Mouse (Mus musculus) liver, postnatal 0 days (tissue): ENCODE data around the gene Wdr59. TPM values are rescaled to one million over a fixed set of nuclear protein-coding genes. Genes with fewer than 3 reads are reported as not detected.

Experiments used
- ATAC-seq: fragments of 200-750 bp; cut with Nextera tagmentation; 2 replicates; pipeline ENCODE4 v1.8.0; 2017; ENCODE audit warnings: mild to moderate bottlenecking, moderate library complexity
- DNase-seq: peaks from one replicate; pipeline ENCODE4 v3.0.0-alpha.2; 2016
- H3K27ac ChIP-seq: fragments of 300-500 bp; sonication (generic); 2 replicates; pipeline ENCODE4 v1.5.1; 2014; ENCODE audit warnings: antibody characterized with exemption, moderate library complexity, mild to moderate bottlenecking, low read depth
- H3K27me3 ChIP-seq: fragments of 300-500 bp; sonication (generic); 2 replicates; pipeline ENCODE4 v1.6.1; 2014; ENCODE audit warnings: low read length, control low read depth, mixed read lengths; ENCODE audit not compliant: insufficient read depth
- H3K36me3 ChIP-seq: fragments of 300-500 bp; sonication (generic); replicated peaks from 2 replicates; pipeline ENCODE4 v1.6.1; 2014; ENCODE audit warnings: mild to moderate bottlenecking, control low read depth, low read length, moderate library complexity, mixed read lengths; ENCODE audit not compliant: insufficient read depth
- H3K4me1 ChIP-seq: fragments of 300-500 bp; sonication (generic); 2 replicates; pipeline ENCODE4 v1.6.1; 2014; ENCODE audit warnings: antibody characterized with exemption, mild to moderate bottlenecking, control low read depth; ENCODE audit not compliant: insufficient read depth
- H3K4me2 ChIP-seq: fragments of 300-500 bp; sonication (generic); 2 replicates; pipeline ENCODE4 v1.6.1; 2014; ENCODE audit warnings: low read depth, mild to moderate bottlenecking, low read length, moderate library complexity, mixed read lengths
- H3K4me3 ChIP-seq: fragments of 300-500 bp; sonication (generic); 2 replicates; pipeline ENCODE4 v1.5.1; 2014; ENCODE audit warnings: low read depth, low read length
- H3K9ac ChIP-seq: fragments of 300-500 bp; sonication (generic); replicated peaks from 2 replicates; pipeline ENCODE4 v1.6.1; 2014; ENCODE audit warnings: mild to moderate bottlenecking, moderate library complexity
- H3K9me3 ChIP-seq: fragments of 300-500 bp; sonication (generic); 2 replicates; pipeline ENCODE4 v1.6.1; 2016; ENCODE audit warnings: mild to moderate bottlenecking, control low read depth, low read length, mixed read lengths
- CTCF ChIP-seq: sonication (generic); IDR thresholded peaks from 2 replicates; pipeline ENCODE4 v1.5.1; 2016; ENCODE audit warnings: antibody characterized with exemption, low read depth
- EP300 ChIP-seq: IDR thresholded peaks from 2 replicates; pipeline ENCODE4 v1.6.1; 2016; ENCODE audit warnings: antibody characterized with exemption, low read depth, mild to moderate bottlenecking
- WGBS: fragments of 180-500 bp; shearing (Covaris S2); extraction: QIAGEN DNeasy Blood & Tissue Kit; methylation state at CpG from one replicate; pipeline ENCODE4 v1.1.7; 2014; ENCODE audit not compliant: insufficient replicate concordance; 5-methylcytosine and 5-hydroxymethylcytosine counted together
- polyA plus RNA-seq: library from polyadenylated mRNA; unstranded; fragments of >200 nt; fragmentation: Nextera tagmentation; extraction: Ambion mirVana; gene quantifications from 2 replicates; pipeline ENCODE4 v1.2.1, GENCODE M21; 2015

Wdr59 gene
- polyA plus RNA-seq, 1 experiment from 2014 or later, result 0.92 TPM

DNA sequence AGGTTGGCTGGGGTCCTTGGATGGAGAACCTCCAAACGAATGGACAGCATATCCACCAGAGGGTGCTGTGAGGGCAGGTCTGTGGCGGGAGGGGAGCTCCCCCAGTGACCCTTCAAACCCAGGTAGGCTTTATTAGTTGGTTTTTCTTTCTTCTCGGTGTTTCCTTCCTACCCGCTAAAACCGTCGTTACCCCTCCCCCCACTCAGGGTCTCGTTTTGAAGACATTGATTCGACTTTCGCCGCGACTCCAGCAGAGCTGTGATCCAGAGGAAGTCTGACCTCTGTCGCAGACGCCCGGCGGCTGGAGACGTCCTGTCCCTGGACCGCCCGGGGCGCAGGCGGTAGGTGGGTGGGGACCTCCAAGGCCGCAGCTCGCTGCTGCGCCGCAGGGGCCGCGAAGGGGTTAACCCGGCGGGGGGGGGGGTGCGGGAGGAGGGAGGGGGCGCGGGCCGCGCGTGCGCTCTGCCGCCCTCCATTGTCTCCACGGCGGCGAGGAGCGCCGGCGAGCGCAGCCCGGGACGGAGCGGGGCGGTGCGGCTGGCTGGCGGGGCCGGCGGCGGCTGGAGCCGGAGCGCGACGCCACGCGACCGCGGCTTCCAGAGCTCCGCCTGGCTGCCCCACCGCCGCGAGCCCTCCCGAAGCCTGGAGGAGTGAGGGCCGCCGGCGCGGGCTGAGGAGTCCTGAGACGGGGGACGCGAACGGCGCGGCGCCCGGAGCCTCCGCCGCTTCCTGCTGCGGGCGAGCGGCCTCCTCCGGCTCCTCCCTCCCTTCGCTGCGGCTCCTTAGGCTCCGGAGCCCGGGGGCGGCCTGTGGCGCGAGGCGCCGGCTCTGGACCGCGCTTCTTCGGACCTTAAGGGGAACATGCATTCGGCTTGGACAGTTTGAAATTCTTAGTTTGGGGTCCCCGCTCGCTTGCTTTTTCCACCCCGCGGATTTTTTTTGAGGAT lies 14.4 kb upstream of the Wdr59 start, which contains the start of gene Znrf1:
Gene Znrf1 (plus strand): TSS at position 67 of the 947 bp plus-strand sequence.
- Histone ChIP-seq H3K36me3 (no peaks in the 10 kb centered on the region), H3K4me1 (peaks cover 23% of the 10 kb centered on the region; the same call in 1 of the 2 replicates), H3K4me3 (peak within 1 kb of the TSS; percentile 76), H3K27ac (peak within 1 kb of the TSS; percentile 81), H3K4me2 (peak within 1 kb of the TSS; percentile 96), H3K9me3 (no peaks in the 10 kb centered on the region), H3K9ac (peak within 1 kb of the TSS; percentile 85), H3K27me3 (no peaks in the 10 kb centered on the region)
- peak; percentile 84 for DNase-seq
- peak; percentile 88 for ATAC-seq
- 6% methylated on average over 65 of the region's 100 CpGs for WGBS
- TF ChIP-seq EP300 (no peak), CTCF (peak; percentile 69)

DNA sequence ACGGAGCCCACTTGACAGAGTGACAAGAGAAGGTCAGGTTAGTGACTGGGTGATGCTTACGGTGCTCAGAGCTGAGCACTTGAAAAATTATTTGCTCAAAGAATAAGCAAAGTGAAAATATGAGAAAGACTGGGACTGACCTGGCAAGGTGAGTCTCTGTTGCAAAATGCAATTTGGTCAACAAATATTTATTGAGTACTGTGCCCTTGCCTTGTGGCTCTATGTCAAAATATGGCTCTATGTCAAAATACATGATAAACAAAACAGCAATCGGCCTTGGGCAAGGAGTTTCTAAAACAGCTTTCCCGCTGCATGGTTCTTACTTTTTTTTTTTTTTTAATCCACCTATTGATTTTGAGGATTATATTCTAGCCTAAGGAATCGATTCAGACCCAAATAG lies 13.6 kb upstream of the Wdr59 start:
- peaks cover 17% of the 10 kb centered on the region; the same call in 1 of the 2 replicates for H3K4me1 ChIP-seq
- no peaks in the 10 kb centered on the region for H3K9me3 ChIP-seq
- WGBS, result 44% methylated on average over 5 of the region's 5 CpGs
- DNase-seq (no peak), ATAC-seq (no peak)
- H3K27me3 ChIP-seq, result no peaks in the 10 kb centered on the region
- H3K36me3 ChIP-seq, result no peaks in the 10 kb centered on the region
- H3K4me3 ChIP-seq, result peak overlapping the region; percentile 76
- TF ChIP-seq EP300 (no peak), CTCF (no peak)
- no peak overlapping the region for H3K27ac ChIP-seq
- no peak overlapping the region for H3K9ac ChIP-seq
- peak overlapping the region; percentile 96; the same call in 1 of the 2 replicates for H3K4me2 ChIP-seq

DNA sequence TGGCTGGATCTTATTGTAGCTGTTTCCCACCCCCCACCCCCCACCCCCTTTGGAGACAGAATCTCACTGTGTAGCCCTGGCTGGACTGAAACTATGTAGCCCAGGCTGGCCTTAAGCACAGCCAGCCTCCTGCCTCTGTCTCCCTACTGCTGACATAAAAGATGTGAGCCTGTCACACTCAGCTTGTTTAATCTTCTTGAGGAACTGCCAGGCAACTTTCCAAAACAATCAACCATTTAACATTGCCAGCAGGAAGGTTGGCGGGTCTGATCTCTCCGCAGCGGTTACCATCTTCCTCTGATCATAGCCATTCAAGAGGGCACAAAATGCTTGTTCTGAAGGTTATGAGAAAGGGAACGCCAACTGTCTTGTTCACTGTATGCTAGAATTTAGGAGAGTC lies 11.6 kb upstream of the Wdr59 start:
- DNase-seq (no peak), ATAC-seq (no peak)
- no peak overlapping the region for H3K4me3 ChIP-seq
- no peaks in the 10 kb centered on the region for H3K9me3 ChIP-seq
- no peak overlapping the region for H3K27ac ChIP-seq
- WGBS, result 73% methylated on average over 4 of the region's 4 CpGs
- TF ChIP-seq CTCF, result no peak
- no peaks in the 10 kb centered on the region for H3K27me3 ChIP-seq
- H3K4me2 ChIP-seq, result no peak overlapping the region
- H3K9ac ChIP-seq, result no peak overlapping the region
- no peaks in the 10 kb centered on the region for H3K36me3 ChIP-seq
- peaks cover 6% of the 10 kb centered on the region; the same call in 1 of the 2 replicates for H3K4me1 ChIP-seq

DNA sequence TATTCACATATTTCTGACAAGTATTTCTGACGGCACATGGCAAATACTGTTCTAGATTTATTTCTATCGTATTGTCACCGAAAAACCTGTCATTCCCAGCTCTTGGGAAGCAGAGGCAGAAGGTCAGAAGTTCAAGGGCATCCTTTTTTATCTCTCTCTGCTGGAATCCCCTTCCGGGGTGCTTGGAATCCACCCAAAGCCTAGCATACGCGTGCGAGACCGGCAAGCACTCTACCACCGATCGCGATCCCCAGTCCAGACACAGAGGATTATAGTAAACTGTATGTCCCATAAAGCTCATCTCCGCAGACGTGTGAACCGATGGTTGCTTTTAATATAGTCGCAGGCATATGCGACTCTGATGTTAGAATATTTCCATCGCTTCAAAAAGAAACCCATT lies 9.7 kb upstream of the Wdr59 start:
- Histone ChIP-seq H3K9ac (no peak overlapping the region), H3K27me3 (no peaks in the 10 kb centered on the region), H3K9me3 (no peaks in the 10 kb centered on the region), H3K4me2 (no peak overlapping the region), H3K4me3 (no peak overlapping the region), H3K27ac (no peak overlapping the region), H3K36me3 (no peaks in the 10 kb centered on the region), H3K4me1 (no peaks in the 10 kb centered on the region; the same call in 1 of the 2 replicates)
- DNase-seq (no peak), ATAC-seq (no peak)
- TF ChIP-seq EP300 (no peak), CTCF (no peak)
- WGBS, result 83% methylated on average over 17 of the region's 17 CpGs

DNA sequence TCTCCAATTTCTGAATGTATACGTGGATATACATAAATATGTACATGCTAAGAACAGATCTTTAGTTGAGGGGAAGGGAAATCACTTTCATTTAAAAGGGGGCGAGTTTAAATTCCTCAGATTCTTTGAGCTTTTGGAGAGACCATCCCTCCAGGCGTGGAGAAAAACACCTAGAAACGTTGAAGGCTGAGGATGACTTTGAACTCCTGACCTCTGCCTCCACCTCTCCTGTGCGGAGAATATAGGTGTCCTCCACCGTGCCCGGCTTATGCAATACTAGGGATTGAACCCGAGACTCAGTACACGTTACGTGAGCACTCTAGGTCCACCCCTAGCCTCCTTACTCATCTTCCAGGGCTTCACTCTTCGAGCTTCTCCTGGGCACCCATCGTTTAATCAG lies 9.3 kb upstream of the Wdr59 start:
- Histone ChIP-seq H3K4me3 (no peak overlapping the region), H3K27me3 (no peaks in the 10 kb centered on the region), H3K36me3 (no peaks in the 10 kb centered on the region), H3K27ac (no peak overlapping the region), H3K9me3 (no peaks in the 10 kb centered on the region), H3K9ac (no peak overlapping the region), H3K4me1 (no peaks in the 10 kb centered on the region; the same call in 1 of the 2 replicates), H3K4me2 (no peak overlapping the region)
- no peak for TF ChIP-seq CTCF
- TF ChIP-seq EP300, result no peak
- ATAC-seq (no peak), DNase-seq (no peak)
- WGBS, result 69% methylated on average over 12 of the region's 12 CpGs

DNA sequence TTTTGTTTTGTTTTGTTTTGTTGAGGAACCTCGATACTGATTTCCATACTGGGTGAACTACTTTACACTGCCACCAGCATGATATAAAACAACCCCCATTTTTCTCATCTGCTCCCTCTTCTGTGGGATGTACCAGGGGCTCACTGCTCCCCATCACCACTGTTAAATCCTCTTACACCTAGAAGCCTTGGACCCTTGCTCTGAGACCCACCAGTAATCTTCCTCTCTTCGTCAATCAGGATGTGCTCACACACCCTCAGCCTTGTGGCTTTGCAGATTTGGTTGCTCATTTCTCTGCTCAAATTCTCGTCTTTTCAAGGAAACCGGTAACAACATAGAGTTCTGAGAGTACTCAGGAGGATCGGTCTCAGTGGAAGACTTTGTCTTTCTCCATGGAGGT lies 6.2 kb upstream of the Wdr59 start:
- Histone ChIP-seq H3K9ac (no peak overlapping the region), H3K4me1 (no peaks in the 10 kb centered on the region), H3K27ac (no peak overlapping the region), H3K4me3 (no peak overlapping the region), H3K27me3 (no peaks in the 10 kb centered on the region), H3K9me3 (no peaks in the 10 kb centered on the region), H3K36me3 (no peaks in the 10 kb centered on the region), H3K4me2 (no peak overlapping the region)
- DNase-seq (no peak), ATAC-seq (no peak)
- WGBS, result 73% methylated on average over 5 of the region's 5 CpGs
- TF ChIP-seq CTCF (no peak), EP300 (no peak)
